Mouse (Mus musculus): ENCODE results near the gene Hoxb5.

Hoxb5 gene

DNA sequence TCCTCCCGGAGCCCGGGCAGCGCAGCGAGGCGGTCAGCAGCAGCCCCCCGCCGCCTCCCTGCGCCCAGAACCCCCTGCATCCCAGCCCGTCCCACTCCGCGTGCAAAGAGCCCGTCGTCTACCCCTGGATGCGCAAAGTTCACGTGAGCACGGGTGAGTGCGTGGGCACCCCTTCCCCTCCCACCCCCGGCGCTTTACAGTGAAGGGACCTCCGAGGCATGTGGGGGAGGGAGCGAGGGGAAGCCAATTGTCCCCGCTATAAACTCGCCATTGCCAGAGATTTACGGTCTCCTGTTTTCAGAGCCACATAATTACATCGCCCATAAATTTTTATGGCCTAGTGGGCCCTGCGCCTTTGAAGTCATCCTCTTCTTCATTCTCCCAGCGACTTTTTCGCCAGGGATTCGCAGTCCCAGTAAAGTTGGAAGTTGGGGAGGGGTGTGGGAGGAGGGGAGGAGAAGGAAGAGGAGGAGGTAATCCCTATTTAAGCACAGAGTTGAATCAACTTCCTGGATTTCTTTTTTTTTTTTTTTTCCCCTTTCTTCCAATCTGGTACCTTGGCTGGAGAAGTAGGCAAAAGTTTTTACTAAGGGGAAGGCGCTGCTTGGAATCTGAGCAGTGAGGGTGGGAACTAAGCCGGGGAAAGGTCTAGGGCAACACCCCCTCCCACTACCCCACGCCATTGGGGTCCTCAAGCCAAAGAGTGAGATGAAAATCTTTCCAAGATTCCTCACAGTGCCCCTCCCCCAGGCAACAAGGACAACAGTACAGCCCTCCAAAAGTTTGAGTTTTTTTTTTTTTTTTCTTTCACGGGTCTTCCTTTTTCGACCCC is 16.2 kb downstream of the Hoxb5 start:
- DNase-seq (ENCODE audit: low spot score), result no peak

DNA sequence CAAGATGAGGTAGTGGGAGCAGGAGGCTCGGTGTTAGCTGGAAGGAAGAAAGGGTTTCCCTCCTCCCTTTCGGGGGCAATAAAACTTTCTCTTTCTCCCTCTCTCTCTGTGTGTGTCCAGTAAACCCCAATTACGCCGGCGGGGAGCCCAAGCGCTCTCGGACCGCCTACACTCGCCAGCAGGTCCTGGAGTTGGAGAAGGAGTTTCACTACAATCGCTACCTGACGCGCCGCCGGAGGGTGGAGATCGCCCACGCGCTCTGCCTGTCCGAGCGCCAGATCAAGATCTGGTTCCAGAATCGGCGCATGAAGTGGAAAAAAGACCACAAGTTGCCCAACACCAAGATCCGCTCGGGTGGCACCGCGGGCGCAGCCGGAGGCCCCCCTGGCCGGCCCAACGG is 16.8 kb downstream of the Hoxb5 start:
- no peak for DNase-seq (ENCODE audit: low spot score)

DNA sequence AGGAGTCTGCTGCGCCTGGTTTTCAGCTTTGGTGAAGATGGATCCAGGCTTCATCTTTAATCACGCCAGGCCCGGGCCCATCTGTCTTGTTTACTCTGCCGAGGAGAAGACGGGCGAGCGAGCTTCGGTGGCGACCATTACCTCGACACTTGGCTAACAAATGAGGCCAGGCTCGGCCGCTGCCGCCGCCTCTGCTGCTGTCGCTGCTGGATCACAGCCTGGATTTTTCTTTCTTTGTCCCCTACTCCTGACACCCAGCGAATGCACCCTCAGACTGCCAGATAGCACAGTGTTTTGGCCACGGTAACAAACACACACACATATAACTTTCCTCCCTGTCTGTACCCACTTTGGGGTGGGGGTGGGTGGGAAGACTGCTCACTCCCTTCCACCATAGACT is 17.6 kb downstream of the Hoxb5 start:
- DNase-seq (ENCODE audit: low spot score), result no peak

DNA sequence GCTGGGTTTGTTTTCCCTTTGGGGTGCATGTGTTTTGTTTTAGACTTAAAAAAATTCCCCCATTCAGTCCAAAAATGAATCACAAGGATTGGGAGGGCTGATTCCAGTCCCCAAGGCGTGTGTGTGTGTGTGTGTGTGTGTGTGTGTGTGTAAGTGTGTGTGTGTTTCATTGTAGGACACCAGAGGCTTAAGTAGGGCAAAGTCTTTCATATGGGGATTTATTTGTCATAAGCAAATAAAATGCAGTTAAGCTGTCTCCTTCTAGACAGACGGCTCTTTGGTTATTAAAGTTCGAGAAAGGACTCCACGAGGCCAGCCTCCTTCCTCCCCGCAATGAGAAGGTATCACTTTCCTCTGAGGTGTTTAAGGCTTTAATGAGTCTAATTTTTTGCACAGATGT is 18.7 kb downstream of the Hoxb5 start:
- no peak for DNase-seq (ENCODE audit: low spot score)

DNA sequence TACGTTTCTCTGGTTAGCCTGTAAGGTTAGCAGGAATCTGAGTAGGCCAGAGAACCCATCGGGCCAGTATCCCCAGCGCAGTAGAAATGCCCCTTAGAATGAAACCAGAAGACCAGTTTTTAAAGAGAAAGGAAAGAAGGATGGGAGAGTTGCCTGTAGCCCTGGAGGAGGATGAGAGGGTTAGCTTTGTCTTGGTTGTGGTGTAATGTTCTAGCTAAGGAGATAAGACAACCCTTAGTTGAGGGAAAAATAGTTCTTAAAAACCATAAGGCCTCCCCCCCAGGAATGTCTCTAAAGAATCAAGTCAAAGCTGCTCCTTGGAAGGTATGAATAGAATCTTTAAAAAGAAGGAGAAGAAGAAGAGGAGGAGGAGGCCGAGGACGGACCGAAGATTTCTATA is 19.6 kb downstream of the Hoxb5 start:
- no peak for DNase-seq (ENCODE audit: low spot score)

DNA sequence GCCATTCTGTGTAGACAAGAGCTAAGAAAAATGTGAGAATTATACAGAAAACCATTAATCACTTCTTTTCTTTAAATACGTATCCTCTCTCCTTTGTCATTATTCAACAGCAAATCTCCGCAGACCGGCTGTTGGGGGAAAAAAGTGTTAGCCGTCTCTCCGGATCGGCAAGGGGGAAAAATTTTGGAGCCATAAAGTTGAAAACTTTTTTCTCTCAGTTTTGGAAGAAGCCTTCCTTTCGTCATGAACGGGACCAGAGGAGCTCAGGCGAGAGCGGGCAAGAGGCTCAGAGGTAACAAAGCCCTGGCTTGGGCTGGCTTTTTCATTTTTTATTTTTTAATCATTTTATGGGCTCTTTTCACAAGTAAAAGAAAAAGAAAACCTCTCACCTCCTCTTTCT is 20.0 kb downstream of the Hoxb5 start, which contains the start of gene Hoxb3:
Hoxb3 (plus strand) TSS at position 173 of the 400 bp plus-strand sequence.
- no peak for DNase-seq (ENCODE audit: low spot score)

DNA sequence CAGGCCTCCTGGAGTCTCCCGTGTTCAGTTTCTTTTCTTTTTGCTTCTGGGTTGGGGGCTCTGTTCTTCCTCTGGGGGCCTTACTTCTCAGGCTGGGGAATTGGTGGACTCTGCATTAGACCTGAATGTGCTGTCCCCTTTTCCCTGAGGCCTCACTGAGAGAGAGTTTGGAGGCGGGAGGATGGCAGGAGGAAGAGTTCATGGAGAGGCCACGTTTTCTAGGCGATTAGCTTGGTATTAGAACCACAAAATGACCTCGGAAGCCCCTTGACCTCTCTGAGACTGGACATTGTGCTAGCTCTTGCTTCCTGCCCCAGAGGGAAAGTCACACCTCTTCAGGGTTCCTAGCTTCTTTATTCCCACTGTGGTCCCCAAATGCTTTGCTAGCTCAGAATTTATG is 21.0 kb downstream of the Hoxb5 start:
- no peak for DNase-seq (ENCODE audit: low spot score)

DNA sequence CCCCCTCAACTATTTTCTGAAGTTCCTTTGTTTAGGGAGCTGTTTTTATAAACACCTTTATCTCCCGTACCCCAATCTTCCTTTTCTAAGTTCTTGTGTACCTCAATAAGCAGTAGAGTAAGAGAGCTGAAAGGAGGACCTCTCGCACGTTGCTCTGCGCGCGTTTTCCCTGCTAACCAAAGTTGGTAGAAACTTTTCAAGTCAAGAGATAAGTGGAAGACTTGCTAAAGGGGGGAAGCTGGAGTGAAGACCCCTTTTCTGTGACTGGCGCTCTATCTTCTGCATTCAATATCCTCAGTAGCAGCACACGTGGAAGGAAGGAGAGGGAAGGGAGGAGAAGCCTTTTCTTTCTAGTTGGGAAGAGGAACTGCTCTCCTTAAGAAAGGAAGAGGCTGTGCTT is 21.8 kb downstream of the Hoxb5 start:
- DNase-seq (ENCODE audit: low spot score), result no peak

DNA sequence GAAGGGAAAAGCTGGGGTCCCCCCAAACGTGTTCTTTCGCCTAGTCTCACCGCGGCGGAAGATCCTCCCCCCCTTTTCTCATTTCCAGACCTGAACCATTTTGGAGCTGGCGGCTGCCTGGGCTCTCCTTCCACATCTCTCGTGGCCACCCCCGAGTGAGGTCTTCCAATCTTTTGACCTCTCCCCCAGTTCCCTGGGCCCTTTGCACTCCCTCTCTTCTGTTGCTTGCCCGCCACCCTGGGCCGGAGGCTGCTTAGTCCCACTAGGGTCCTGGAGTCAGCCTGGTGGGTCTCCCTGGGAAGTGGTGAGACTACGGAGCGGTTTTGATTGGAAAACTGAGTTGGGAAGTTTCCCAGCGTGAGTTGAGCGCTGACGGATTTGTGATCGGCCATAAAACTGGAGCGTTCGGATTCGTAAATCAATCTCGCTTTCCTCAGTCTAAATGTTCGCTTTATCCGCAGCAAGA is 22.6 kb downstream of the Hoxb5 start:
- no peak for DNase-seq (ENCODE audit: low spot score)

DNA sequence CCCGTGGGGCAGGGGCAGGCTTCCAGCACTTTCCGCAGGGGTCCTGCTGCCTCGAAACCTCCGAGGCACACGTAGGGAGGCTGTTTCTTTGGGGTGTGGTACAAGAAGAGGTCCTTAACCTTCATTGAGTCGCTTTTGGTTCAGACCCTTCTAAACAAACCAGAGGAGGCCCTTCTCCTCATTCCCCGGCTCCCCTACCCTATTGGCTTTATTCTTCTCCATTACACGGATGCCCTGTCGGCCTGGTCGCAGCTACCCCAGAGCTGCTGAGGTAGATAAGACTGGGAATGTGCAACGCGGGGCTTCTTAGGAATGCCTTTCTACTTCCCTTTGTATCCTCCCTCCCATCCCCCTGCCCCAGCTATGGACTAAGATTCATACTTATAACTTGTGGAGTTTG is 23.6 kb downstream of the Hoxb5 start:
- no peak for DNase-seq (ENCODE audit: low spot score)

DNA sequence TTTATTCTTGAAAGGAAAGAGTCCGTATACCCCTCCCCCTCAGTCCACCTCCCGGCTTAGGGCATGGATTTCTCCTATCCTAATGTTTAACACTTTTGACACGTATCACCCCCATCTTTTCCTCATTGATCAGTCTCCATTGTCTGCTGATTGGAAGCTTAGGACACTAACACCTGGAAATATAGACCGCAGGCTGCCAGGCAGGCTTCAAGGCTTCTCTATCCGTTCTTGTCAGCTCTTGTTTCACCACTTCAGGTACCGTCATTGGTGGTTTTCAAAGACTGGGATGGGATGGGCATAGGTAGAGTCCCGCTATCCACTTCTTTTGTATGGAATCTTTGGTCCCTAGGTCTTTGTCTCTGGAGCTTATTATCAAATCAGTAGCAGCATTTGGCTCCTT is 24.0 kb downstream of the Hoxb5 start:
- no peak for DNase-seq (ENCODE audit: low spot score)

DNA sequence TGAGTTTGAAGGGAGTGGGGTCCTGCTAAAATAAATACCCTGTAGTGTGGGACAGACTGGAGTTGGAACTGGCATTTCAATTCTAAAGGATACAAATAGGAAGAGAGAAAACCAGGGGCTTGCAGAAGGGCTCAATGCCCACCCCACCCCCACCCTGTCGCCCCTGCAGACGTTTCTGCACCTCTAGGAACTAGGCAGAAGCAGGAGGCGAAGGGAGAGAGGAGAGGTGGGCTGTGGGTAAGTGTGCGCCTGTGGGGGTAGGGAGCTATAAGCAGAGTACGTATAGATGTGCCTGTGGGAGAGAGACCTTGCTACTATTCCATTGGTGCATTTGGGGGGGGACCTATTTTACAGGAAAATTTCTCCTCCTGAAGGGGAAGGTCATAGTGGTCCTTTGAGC is 24.6 kb downstream of the Hoxb5 start:
- no peak for DNase-seq (ENCODE audit: low spot score)

DNA sequence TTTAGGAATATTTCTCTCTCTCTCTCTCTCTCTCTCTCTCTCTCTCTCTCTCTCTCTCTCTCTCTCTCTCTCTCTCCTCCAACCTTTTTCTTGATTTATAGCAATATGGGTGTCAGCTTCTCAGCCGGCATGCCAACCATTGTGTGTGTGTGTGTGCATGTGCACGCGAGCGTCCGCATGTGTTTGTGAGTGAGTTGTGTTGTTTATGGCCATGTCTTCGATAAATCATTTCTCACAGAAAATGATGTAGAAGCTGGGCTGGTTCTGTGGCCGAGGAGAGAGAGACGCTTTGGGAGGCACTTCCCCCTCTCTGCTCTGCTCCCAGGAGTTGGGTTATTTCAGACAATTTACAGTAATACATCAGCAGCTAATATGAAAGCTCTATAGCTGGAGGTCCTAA is 25.5 kb downstream of the Hoxb5 start:
- no peak for DNase-seq (ENCODE audit: low spot score)

DNA sequence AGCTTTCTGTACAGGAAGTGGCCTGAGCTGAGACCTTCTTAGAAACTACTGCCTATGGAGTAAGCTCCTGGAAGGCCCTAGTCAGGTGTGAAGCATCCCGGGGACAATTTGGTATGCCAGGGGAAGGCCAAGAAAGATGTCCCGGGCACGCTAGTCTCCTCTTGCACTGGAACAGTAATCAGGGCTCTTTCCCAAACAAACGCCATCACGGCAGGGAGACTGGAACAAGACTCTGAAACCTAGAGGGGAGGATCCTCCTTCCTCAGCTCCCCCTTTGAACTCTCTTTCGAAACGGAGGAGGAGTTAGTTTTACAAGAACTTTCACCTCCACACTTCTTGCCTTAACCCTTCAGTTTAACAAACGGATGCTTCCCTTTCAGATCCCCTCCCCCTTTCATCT is 29.0 kb downstream of the Hoxb5 start:
- DNase-seq (ENCODE audit: low spot score), result no peak

DNA sequence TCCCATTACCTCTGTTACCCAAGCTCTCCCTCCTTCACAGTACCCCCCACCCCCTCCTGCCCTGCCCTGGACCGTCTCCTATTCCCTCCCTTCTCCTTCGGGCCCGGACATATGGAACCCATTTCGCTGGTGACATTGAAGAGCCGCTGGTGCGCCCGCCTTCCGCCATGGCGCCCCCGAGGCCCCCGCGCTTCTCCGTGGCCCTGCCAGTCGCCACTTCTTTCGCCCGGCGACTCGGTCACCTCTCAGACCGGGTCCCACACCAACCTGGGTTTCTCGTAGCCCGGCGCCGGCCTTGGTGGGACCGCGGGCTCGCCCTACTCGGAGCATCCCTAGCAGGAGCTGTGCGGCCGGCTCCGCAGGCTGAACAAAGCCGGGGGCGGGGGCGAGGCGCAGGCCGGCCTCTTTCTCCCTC is 29.5 kb downstream of the Hoxb5 start:
- DNase-seq (ENCODE audit: low spot score), result no peak

DNA sequence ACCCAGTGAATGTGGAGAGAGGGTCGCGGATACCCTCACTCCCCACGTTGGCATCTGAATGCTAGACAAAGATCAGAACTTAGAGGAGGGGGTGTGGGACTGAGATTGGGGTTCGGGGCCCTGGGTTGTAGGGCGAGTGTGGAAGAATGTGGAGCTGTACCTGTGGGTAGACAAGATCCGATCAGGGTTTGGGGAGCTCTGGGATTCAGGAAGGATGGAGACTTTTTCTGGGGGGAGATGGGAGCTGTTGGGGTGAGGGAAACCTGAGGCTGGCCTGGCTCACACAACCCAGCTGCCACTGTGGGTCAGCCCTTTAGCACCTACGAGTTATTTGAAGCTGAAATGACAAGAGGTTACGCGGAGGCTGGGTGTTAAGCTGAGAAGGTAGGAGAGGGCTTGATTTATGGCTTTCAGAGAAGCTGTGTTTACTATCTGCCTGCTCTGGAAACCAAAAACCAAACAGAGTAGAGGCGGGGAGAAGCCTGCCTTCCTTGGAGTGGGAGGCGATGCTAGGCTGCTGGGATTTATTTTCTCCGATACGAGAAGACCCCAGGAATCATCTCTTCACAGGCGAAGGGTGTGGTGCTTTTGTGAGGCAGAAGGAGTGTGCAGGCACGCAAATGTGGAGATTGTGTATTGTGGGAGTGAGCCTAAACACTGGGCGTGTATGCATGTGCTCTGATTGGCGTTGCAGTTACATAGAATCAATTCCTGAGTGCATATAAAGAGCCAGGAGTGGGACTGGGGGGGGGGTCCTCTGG is 30.3 kb downstream of the Hoxb5 start:
- no peak for DNase-seq (ENCODE audit: low spot score)

DNA sequence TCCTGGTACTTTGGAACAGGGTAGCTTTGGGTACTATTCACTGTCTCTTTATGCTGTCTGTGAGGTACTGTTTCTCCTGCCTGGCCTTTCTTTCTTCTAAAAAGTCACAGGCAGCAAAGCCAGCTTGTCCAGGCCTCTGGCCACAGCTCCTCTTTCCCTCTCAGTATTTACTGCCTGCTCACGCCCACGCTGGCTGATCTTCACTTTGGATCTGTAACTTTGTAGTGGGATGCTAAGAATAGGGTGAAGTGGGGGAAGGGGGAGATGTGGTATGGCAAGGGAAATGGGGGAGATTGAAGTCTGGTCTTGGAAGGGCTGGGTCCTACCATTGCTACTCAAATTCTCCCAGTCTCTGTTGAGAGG is 30.8 kb downstream of the Hoxb5 start:
- DNase-seq (ENCODE audit: low spot score), result no peak

DNA sequence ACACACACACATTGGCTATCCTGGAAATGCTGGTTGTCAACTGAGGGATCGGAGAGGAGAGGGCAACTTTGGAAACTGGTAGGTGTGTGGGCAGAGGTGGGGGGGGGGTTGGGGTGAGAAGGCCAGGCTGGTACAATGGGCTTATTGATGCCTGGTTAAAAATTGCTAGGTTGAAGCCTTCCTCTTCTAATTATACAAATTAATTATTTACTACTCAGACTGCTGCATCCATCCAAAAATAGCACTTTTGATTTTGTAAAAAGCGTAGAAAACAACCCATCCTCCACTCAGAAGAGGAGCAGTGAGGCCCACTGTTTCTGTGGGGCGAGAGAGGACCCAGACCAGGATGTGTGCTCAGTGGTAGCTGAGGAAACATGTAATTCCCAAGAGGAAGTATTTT is 31.9 kb downstream of the Hoxb5 start:
- no peak for DNase-seq (ENCODE audit: low spot score)

DNA sequence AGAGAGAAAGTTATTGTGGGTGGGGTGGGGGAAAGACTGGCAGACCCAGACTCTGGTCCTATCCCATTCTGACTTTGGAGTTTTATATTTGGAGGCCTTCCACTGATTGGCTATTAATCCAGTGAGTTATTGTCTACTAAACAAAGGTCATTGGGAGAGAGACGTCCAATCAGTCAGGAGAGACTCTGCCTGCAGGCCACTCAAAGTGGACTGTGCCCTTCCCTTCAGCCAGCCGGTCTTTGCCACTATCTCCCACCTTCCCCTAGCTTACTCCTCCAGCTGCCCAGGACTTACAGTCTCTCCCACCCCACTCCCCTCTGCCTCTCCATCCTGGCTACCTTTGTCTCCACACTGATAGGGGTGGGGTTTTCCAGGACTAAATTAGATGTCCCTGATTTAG is 33.5 kb downstream of the Hoxb5 start:
- no peak for DNase-seq (ENCODE audit: low spot score)

DNA sequence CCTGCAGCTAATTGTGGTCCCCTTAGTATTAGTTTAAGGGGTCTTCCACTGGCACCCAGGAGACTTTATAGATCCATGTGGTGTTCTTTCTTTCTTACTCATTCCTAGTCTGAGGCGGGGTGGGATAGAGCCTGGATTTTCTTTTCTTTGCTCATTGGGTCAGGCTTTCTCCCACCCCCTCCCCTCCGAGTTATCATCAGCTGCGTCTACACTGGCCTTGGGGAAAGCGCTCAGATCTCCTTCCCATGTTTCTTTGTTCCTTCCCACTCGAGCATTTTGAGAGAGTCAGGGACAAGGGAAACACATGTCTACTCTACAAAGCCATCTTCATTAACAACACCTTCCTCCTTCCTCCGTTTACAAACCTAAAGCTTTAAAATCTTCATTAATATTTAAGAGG is 33.9 kb downstream of the Hoxb5 start:
- no peak for DNase-seq (ENCODE audit: low spot score)

DNA sequence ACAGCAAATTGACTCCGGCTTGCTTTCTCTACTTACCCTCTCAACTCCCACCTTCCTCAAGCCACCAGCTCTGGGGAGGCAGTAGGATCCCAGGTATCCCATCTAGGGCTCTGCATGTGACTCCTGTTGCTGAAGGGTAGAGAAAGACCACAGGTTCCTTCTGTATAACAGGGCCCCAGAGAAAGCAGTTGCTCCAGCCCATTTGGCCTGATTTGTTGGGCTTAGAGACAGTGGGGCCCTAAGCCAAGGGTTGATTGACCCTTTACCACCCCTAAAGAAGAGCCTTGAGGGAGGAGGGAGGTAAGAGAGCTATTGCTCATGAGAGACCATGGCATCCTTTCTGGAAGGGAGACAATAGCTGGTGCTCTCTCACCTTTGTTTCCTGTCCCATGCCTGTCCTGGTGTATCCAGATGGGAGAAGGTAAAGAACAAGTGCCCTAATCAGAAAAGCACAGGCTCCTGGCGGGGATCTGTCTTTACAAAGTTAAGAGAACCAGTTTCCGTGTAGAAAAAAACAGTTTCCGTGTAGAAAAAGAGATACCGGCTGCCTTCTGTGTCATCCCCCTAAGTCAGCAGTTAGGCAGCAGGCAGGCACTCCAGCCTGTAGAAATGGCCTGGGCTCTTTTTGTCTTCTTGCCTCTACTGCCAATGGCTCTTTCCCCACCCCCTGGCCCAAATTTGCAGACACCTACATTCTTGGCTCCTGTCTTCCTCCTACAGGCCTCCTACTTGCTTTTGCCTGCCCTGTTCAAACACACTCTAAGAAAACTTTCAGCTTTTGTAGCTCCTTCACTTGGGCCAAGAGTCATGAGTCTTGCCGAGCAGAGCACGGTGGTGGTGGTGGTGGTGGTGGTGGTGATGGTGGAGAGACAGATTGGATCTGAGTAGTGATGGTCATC is 36.1 kb downstream of the Hoxb5 start:
- DNase-seq (ENCODE audit: low spot score), result no peak

DNA sequence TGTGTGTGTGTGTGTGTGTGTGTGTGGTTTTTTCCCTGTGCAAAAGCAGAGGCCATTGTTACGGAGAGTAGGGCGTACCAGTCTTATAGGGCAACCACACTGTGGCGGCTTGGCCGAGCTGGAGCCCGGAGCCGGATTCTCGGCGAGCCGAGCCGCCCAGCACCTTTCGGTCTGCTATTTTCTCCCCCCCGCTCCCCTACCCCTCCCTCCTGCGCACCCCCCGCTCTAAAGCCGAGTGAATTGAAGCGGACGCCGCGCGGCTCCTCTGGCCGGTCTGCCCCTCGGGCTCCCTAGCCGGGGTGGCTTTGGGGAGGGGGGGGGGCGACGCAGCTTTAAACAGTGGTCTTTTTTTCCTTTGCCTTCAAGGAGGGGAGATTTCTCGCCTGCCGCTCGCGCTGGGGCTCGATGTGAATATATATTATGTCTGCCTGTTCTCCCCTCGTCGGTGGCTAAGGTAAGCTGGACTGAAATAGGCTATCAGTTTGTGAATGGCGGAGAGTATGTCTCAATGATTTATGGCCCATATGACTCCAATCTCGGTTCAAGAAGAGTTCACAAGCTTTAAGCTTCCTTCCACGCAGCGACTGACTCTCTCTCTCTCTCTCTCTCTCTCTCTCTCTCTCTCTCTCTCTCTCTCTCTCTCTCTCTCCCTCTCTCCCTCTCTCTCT is 37.7 kb downstream of the Hoxb5 start:
- DNase-seq (ENCODE audit: low spot score), result no peak

All from ovary, postnatal 36 days (tissue).